Mouse (Mus musculus): ENCODE results near the gene AA986860.

GRCm38 (mm10) chr1:130714046-130714445, 17.7 kb upstream of the AA986860 start:
- no peak for TF ChIP-seq GATA2 (IDR thresholded peaks at IDR 0.05; ENCODE audit: borderline replicate concordance, low read depth, low read length)
- no peak for TF ChIP-seq GATA1 (IDR thresholded peaks at IDR 0.05; ENCODE audit: borderline replicate concordance, low read length)
- TF ChIP-seq CTCF (IDR thresholded peaks at IDR 0.05; ENCODE audit: low read depth, low read length), result no peak
- no peak for TF ChIP-seq POLR2AphosphoS5 (IDR thresholded peaks at IDR 0.05; ENCODE audit: insufficient replicate concordance, low read depth, low read length)
